Mouse (Mus musculus) erythroblast, embryonic 14.5 days (primary cell): Measurements from ENCODE around the gene Olfr1441. TPM values are rescaled to one million over a fixed set of nuclear protein-coding genes. Genes with fewer than 3 reads are reported as not detected.

ENCODE experiments used
- H3K27me3 ChIP-seq: 2 replicates; pipeline ENCODE4 v1.6.1; 2012; ENCODE audit warnings: inconsistent platforms; ENCODE audit not compliant: control insufficient read depth
- H3K36me3 ChIP-seq: 2 replicates; pipeline ENCODE4 v1.6.1; 2012; ENCODE audit warnings: mild to moderate bottlenecking, inconsistent platforms; ENCODE audit not compliant: control insufficient read depth
- H3K4me1 ChIP-seq: 2 replicates; pipeline ENCODE4 v1.6.1; 2012; ENCODE audit warnings: inconsistent platforms; ENCODE audit not compliant: control insufficient read depth
- H3K4me3 ChIP-seq: replicated peaks from 2 replicates; pipeline ENCODE3; 2012; ENCODE audit warnings: moderate library complexity, mild to moderate bottlenecking, inconsistent platforms
- H3K9me3 ChIP-seq: 2 replicates; pipeline ENCODE4 v1.6.1; 2012; ENCODE audit warnings: low read length, inconsistent platforms, mixed read lengths; ENCODE audit not compliant: control insufficient read depth
- GATA1 ChIP-seq: IDR thresholded peaks from 2 replicates; pipeline ENCODE4 v1.6.1; 2012; ENCODE audit warnings: low read length, inconsistent platforms, mixed read lengths
- TAL1 ChIP-seq: IDR thresholded peaks from 3 replicates; pipeline ENCODE4 v1.6.1; 2012; ENCODE audit warnings: low read length, inconsistent platforms, mixed read lengths
- polyA plus RNA-seq: library from polyadenylated mRNA; stranded (reverse); fragments of >175 nt; gene quantifications from 2 replicates; pipeline ENCODE4 v1.2.3, GENCODE M21; 2012

Gene Olfr1441
- polyA plus RNA-seq, 1 experiment: not detected

- no peaks in the 10 kb centered on the region for H3K36me3 ChIP-seq
- H3K9me3 ChIP-seq: no peaks in the 10 kb centered on the region
- no peaks in the 10 kb centered on the region for H3K4me1 ChIP-seq
- H3K4me3 ChIP-seq: no peak within 1 kb of the TSS
- no peak for TF ChIP-seq TAL1
- TF ChIP-seq GATA1: no peak
- H3K27me3 ChIP-seq: no peaks in the 10 kb centered on the region
Measured at GRCm38 (mm10) chr19:12460282-12461249, 43.3 kb downstream of the Olfr1441 start, which contains the start of gene Mpeg1. TSS of gene Mpeg1 (plus strand) at chr19:12460779.

GRCm38 (mm10) chr19:12462851-12463721 is 45.9 kb downstream of the Olfr1441 start:
- H3K4me3 ChIP-seq: no peak overlapping the region
- no peaks in the 10 kb centered on the region for H3K4me1 ChIP-seq
- no peak for TF ChIP-seq GATA1
- TF ChIP-seq TAL1: no peak
- H3K9me3 ChIP-seq: no peaks in the 10 kb centered on the region
- H3K27me3 ChIP-seq: no peaks in the 10 kb centered on the region
- H3K36me3 ChIP-seq: no peaks in the 10 kb centered on the region

DNA sequence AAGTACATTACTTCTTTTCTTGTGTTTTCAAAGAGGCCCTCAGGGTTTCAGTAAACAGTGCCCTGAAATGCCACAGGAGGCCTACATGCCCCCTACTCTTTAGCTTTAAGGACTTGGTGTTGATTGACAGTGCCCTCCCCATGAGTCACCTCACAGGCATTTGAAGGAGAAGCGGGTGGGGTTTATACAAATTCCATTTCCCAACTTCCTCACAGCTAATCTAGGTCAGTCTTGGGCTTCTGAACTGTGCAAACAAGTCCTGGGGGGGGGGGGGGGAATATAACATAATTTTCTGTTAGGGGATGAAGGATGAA is 46.4 kb downstream of the Olfr1441 start:
- Histone ChIP-seq H3K4me3 (no peak overlapping the region), H3K9me3 (no peaks in the 10 kb centered on the region), H3K27me3 (no peaks in the 10 kb centered on the region), H3K36me3 (no peaks in the 10 kb centered on the region), H3K4me1 (no peaks in the 10 kb centered on the region)
- TF ChIP-seq TAL1: no peak
- no peak for TF ChIP-seq GATA1

DNA sequence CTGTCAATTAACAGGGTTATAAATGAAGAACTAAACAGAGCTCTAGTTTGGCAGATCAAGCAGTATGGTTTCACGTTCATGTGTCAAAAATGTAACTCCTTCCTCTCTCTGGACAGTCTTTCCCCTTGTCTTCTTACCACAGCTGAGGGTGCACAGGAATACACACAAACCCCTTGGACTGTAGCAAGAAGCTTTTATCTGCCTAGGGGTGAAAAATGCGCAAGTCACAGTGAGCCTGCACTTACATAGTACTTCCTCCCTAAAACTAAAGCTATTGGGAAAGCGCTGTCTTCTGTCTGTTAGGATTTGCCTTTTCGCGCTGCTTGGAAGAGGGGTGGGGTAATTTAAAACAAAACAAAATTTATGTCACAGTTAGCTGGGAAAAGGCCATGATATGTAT is 46.9 kb downstream of the Olfr1441 start:
- Histone ChIP-seq H3K4me1 (no peaks in the 10 kb centered on the region), H3K9me3 (no peaks in the 10 kb centered on the region), H3K36me3 (no peaks in the 10 kb centered on the region), H3K4me3 (no peak overlapping the region), H3K27me3 (no peaks in the 10 kb centered on the region)
- TF ChIP-seq TAL1 (no peak), GATA1 (no peak)

DNA sequence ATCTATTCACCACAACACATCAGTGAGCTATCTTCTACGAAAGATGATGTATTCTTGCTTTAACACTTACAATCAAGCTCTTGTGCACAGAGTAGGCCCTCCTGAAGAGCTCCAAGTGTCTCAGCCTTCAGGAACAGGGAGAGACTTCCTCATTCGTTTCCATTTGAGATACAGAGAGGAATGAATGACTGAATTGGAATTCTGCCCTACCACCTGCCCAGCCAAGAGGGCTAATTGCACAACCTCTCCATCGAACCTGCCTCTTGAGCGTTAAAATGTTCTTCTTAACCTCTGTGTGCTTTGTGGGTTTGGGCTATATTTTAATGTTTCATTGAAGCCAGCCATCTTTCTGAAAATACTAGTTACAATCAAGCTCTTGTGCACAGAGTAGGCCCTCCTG is 47.4 kb downstream of the Olfr1441 start:
- H3K4me3 ChIP-seq: no peak overlapping the region

DNA sequence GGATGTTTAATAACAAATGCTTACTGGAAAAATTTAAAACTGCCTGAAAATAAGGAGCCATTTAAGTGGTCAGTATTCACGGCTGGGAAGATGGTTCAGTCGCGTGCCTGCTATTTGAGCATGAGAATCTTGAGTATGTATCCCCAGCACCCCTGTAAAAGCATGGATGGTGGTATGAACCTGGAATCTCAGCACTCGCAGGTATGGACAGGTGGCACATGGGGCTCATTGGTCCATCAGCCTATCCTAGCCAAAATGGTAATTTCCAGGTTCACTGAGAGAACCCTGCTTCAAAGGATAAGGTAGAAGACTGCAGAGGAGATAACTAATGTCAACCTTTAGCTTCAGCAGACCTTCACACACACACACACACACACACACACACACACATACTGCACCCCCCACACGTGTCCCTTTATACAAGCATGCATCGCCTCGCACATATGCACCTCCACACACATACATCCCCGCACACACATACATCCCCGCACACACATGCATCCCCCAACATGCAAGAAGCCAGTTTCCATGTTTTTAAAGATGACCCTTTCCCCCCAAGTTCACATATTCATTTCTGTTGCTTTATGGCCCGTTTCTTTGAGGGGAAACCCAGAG is 48.4 kb downstream of the Olfr1441 start:
- H3K36me3 ChIP-seq: no peaks in the 10 kb centered on the region
- H3K4me1 ChIP-seq: no peaks in the 10 kb centered on the region
- no peak for TF ChIP-seq GATA1
- no peak for TF ChIP-seq TAL1
- H3K4me3 ChIP-seq: no peak overlapping the region
- no peaks in the 10 kb centered on the region for H3K9me3 ChIP-seq
- H3K27me3 ChIP-seq: no peaks in the 10 kb centered on the region

More for the DNA sequence above, 47.4 kb downstream of the Olfr1441 start:
- H3K9me3 ChIP-seq: no peaks in the 10 kb centered on the region
- no peaks in the 10 kb centered on the region for H3K4me1 ChIP-seq
- TF ChIP-seq GATA1 (no peak), TAL1 (no peak)
- no peaks in the 10 kb centered on the region for H3K27me3 ChIP-seq
- H3K36me3 ChIP-seq: no peaks in the 10 kb centered on the region

DNA sequence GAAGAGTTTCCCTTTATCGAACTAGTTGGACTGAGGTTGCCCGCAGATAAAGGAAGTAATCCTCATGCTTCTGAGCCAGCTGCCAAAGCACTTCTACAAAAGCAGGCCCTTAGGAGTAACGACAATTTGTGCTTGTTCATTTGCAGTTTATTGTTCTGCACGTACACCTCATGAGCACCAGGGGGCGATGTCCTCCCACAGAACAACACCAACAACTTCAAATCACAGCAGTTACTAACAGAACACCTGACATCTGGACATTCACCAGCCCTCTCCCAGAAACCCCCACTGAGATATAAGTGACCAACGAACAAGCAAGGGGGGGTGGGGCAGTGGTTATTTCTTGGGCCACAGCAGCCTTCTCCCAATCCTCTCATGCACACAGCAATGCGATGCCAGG is 49.0 kb downstream of the Olfr1441 start:
- H3K4me1 ChIP-seq: no peaks in the 10 kb centered on the region
- H3K27me3 ChIP-seq: no peaks in the 10 kb centered on the region
- TF ChIP-seq GATA1: no peak
- TF ChIP-seq TAL1: no peak

GRCm38 (mm10) chr19:12467436-12467835 is 50.2 kb downstream of the Olfr1441 start:
- Histone ChIP-seq H3K9me3 (no peaks in the 10 kb centered on the region), H3K27me3 (no peaks in the 10 kb centered on the region), H3K4me1 (no peaks in the 10 kb centered on the region), H3K36me3 (no peaks in the 10 kb centered on the region), H3K4me3 (no peak overlapping the region)
- no peak for TF ChIP-seq TAL1
- no peak for TF ChIP-seq GATA1

More for the DNA sequence above, 49.0 kb downstream of the Olfr1441 start:
- Histone ChIP-seq H3K9me3 (no peaks in the 10 kb centered on the region), H3K4me3 (no peak overlapping the region), H3K36me3 (no peaks in the 10 kb centered on the region)
